Mouse (Mus musculus) embryonic facial prominence, embryonic 12.5 days (tissue): ENCODE data around the gene Cracr2b. TPM values are rescaled to one million over a fixed set of nuclear protein-coding genes. Genes with fewer than 3 reads are reported as not detected.

Experiments used
- ATAC-seq: fragments of 200-750 bp; cut with Nextera tagmentation; 2 replicates; pipeline ENCODE4 v1.8.0; 2017; ENCODE audit not compliant: insufficient number of reproducible peaks, insufficient read depth, low FRiP score, low TSS enrichment
- H3K27ac ChIP-seq: fragments of 300-500 bp; sonication (generic); 2 replicates; pipeline ENCODE4 v1.5.1; 2016; ENCODE audit warnings: mild to moderate bottlenecking
- H3K27me3 ChIP-seq: fragments of 300-500 bp; sonication (generic); 2 replicates; pipeline ENCODE4 v1.6.1; 2016; ENCODE audit warnings: mild to moderate bottlenecking, moderate library complexity
- H3K36me3 ChIP-seq: fragments of 300-500 bp; sonication (generic); 2 replicates; pipeline ENCODE4 v1.6.1; 2016; ENCODE audit warnings: mild to moderate bottlenecking
- H3K4me1 ChIP-seq: fragments of 300-500 bp; sonication (generic); 2 replicates; pipeline ENCODE4 v1.6.1; 2016
- H3K4me2 ChIP-seq: fragments of 300-500 bp; sonication (generic); replicated peaks from 2 replicates; pipeline ENCODE4 v1.6.1; 2016; ENCODE audit warnings: mild to moderate bottlenecking, moderate library complexity
- H3K4me3 ChIP-seq: fragments of 300-500 bp; sonication (generic); 2 replicates; pipeline ENCODE4 v1.5.1; 2016; ENCODE audit warnings: mild to moderate bottlenecking
- H3K9ac ChIP-seq: fragments of 300-500 bp; sonication (generic); 2 replicates; pipeline ENCODE4 v1.6.1; 2016; ENCODE audit warnings: mild to moderate bottlenecking, moderate library complexity
- H3K9me3 ChIP-seq: fragments of 300-500 bp; sonication (generic); 2 replicates; pipeline ENCODE4 v1.6.1; 2016; ENCODE audit warnings: mild to moderate bottlenecking, moderate library complexity
- WGBS: fragments of 180-500 bp; shearing (Covaris S2); methylation state at CpG from one replicate; pipeline ENCODE4 v1.1.7; 2016; 5-methylcytosine and 5-hydroxymethylcytosine counted together
- polyA plus RNA-seq: library from polyadenylated mRNA; unstranded; fragments of >200 nt; fragmentation: Nextera tagmentation; extraction: Ambion mirVana; gene quantifications from 2 replicates; pipeline ENCODE4 v1.2.1, GENCODE M21; 2016

Cracr2b gene
- polyA plus RNA-seq, 1 experiment from 2014 or later = 13.3 TPM

DNA sequence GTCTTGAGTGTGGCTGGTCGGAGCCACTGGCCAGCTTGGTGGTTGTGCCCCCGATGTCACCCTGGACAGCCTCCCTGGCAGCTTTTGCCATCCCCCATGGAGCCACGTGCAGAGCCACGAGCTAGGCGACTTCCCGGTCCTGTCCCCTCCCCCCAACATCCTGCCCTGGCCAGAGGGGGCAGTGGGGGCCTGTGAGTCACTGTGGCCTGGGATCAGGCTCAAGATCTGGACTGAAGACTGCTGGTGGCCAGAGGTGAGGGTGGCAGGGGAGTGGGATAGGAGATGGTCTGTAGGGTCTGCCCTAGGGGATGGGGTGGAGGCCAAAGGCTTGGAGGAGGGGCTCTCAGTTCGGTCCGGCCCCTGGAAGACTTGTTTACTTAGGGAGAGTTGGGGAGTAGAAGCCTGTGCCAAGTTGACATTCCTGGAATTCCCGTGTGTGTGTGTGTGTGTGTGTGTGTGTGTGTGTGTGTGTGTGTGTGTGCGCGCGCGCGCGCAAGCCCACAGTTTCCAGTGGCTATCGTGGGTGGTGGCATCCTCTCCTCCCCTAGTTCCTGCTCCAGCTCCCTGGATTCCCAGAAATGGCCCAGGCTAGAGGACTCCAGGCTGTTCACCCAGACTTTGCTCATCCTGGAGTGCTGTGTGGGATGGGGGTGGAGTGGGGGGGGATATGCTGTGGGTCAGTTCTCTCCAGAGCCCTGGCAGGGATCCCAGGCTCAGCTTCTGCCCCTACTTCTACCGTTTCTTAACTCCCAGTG, 15.5 kb downstream of the Cracr2b start:
- Histone ChIP-seq H3K9ac (peak overlapping the region; percentile 73), H3K27me3 (peaks cover 5% of the 10 kb centered on the region; the same call in 1 of the 2 replicates), H3K27ac (peak overlapping the region; percentile 85), H3K4me3 (peak overlapping the region; percentile 80), H3K4me1 (peaks cover 51% of the 10 kb centered on the region), H3K9me3 (no peaks in the 10 kb centered on the region), H3K4me2 (peak overlapping the region; percentile 81), H3K36me3 (peaks cover 14% of the 10 kb centered on the region)
- ATAC-seq = peak; percentile 36
- 2% methylated on average over 17 of the region's 17 CpGs for WGBS

DNA sequence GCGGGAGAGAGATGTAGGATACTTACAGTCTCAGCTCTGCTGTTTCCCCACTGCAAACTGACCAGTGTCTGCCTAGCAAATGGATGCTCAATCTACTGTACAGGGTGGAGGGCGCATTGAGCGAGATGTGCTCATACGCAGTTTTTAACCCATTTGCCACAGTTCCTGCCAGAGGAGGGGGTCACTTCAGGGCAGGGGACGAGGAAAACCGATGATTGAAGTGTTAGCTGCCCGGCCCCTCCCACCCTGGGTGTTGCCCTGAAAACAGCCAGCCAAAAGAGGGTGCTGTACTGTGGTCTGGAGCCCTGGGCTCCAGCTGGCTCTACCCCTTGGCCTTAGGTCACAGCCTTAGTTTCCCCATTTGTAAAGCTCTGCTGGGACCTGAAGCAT, 16.1 kb downstream of the Cracr2b start:
- WGBS = 14% methylated on average over 7 of the region's 7 CpGs
- Histone ChIP-seq H3K27me3 (peaks cover 7% of the 10 kb centered on the region), H3K9me3 (no peaks in the 10 kb centered on the region), H3K36me3 (peaks cover 10% of the 10 kb centered on the region), H3K27ac (peak overlapping the region; percentile 85), H3K4me2 (peak overlapping the region; percentile 81), H3K4me3 (peak overlapping the region; percentile 80), H3K9ac (peak overlapping the region; percentile 73), H3K4me1 (peaks cover 57% of the 10 kb centered on the region)
- ATAC-seq = no peak

DNA sequence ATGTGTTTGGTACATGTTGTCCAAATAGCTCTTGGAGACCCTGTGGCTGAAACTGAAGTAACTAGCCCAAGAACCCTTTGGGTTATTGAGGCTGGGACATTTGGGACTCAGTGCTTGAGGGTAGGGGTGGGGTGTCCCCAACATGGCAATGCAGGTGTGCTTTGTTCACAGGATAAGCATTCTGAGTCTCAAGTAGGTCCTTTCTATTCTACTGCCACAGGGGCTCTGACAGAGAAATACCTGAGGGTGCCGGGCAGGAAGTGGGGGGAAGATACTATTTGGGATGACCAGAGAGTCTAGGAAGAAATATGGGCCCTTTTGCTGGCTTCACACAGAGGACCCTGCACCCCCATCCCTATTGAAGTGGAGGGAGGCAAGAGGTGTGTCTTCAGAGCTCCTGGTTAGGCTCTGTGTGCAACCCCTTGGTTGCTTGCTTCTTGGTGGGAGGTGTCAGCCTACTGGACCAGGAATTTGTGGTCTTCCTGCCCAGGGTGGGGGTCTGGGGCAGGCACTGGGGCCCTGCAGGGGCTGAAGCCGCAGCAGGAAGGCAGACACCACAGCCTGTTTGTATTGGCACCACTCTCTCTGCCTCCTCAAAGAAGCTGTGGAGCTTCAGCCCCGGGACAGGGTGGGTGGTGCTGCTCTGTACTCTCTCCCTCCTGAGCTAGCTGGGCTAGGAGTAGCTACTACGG, 16.8 kb downstream of the Cracr2b start:
- ATAC-seq = no peak
- Histone ChIP-seq H3K4me3 (no peak overlapping the region), H3K36me3 (peaks cover 2% of the 10 kb centered on the region), H3K4me1 (peaks cover 64% of the 10 kb centered on the region), H3K9me3 (no peaks in the 10 kb centered on the region), H3K27me3 (peaks cover 15% of the 10 kb centered on the region), H3K4me2 (peak overlapping the region; percentile 19), H3K9ac (no peak overlapping the region), H3K27ac (peak overlapping the region; percentile 85)
- WGBS = 58% methylated on average over 4 of the region's 4 CpGs

DNA sequence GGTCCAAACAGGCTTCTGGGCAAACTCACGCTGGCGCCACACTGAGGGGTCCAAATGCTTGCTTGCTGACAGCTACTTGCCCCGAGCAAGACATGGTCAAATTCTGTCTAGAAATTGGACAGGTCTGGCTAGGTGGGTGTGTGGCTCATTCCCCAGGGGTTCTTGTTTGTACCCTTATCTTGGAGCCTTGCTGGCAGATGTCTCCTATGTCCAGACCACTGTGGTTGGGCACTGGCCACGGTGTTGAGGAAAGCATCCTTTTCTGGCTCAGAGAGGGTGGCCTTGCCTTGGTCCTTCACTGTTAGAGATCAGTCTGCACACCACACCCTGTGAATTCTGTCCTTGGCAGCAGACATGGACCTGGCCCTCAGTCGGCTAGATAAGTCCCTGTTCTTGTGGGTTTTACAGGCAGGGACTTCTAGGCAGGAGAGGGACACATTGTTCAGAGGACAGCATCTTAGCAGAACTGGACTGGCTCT, 17.4 kb downstream of the Cracr2b start:
- Histone ChIP-seq H3K27ac (0 out of 2 replicates have a peak overlapping the region, but pooled peaks have one; percentile 85), H3K4me3 (no peak overlapping the region), H3K4me1 (peaks cover 69% of the 10 kb centered on the region), H3K27me3 (peaks cover 21% of the 10 kb centered on the region), H3K36me3 (no peaks in the 10 kb centered on the region), H3K9me3 (no peaks in the 10 kb centered on the region), H3K9ac (no peak overlapping the region), H3K4me2 (peak overlapping the region; percentile 19)
- no peak for ATAC-seq
- 75% methylated on average over 5 of the region's 5 CpGs for WGBS

DNA sequence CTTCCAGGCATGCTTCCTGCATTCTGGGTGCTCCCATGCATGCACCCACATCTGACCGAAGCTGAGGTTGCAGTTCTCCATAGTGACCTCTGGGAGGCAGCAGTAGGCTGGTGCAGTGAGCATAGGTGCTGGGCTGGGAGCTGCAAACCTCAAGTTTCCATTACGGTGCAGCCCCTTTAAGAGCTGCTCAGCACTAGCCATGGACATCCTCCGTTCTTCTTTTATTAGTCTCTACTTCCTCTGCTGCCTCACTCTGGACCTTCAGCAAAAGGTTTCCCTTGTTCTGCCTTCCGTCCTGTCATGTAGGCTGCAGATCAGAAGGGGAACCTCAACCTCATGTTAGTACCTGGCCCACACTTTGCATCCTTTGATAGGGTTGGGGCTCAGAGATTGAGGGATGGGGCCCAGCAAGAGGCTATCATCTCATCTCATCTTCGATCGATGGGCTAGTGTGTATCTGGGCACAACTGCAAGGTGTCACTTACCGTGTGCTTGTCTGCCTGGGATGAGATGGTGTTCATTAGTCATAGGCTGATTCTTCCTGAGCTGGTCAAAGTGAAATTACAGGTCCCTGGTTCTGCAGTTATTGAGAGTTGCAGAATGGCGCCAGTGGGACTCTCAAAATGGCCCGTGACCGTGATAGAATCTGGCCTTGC, 20.1 kb downstream of the Cracr2b start:
- Histone ChIP-seq H3K4me1 (peaks cover 52% of the 10 kb centered on the region), H3K27me3 (peaks cover 26% of the 10 kb centered on the region), H3K9ac (no peak overlapping the region), H3K36me3 (no peaks in the 10 kb centered on the region), H3K27ac (no peak overlapping the region), H3K9me3 (no peaks in the 10 kb centered on the region), H3K4me2 (peak overlapping the region; percentile 98), H3K4me3 (peak overlapping the region; percentile 56)
- ATAC-seq = no peak
- 10% methylated on average over 10 of the region's 10 CpGs for WGBS

DNA sequence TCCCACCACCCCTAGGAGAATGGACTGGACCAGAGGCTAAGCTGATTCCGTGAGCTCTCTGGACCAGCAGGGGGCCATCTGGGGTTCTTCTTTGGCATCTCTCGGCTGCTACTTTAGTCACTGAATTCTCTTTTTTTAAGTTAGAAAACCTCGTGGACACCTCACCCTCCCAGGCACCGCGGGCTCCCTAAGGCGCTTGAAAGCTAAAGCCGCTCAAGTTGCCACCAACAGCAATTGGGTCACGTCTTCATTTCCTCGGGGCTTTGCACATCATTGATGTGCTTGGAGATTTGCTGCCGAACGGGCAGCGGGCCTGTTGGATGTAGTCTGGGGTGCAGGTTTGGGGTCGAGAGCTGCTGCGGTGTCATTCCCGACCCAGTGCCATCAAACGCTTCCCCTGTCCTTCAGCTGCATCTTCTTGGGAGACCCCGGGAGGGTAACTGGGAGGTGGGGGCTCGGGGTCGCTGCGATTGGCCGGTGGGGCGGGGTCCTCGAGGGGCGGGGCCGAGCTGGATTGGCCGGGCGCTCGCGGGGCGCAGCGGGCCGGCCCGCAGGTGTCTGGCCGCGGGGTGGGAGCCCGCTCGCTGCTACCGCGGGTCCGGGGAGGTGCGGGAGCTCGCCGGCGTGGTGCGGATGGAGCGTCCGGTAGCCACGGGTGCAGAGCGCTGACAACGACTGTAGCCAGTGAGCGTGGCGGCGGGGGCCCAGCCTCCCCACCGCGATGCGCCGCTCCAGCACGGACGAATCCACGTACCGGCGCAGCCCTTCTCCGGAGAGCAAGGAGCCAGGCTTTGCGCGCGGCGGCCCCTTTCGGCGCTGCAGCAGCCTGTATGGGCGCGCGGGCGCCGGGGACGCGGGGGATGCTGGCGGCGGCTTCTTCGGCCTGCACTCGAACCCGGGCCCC, 20.9 kb downstream of the Cracr2b start:
- H3K27me3 ChIP-seq = peaks cover 26% of the 10 kb centered on the region
- ATAC-seq = no peak; the same call in 1 of the 2 replicates
- H3K9me3 ChIP-seq = no peaks in the 10 kb centered on the region
- under 1% methylated on average over 80 of the region's 81 CpGs for WGBS
- no peaks in the 10 kb centered on the region for H3K36me3 ChIP-seq
- peak overlapping the region; percentile 98 for H3K4me2 ChIP-seq
- H3K9ac ChIP-seq = peak overlapping the region; percentile 53
- no peak overlapping the region for H3K27ac ChIP-seq
- peak overlapping the region; percentile 56 for H3K4me3 ChIP-seq
- peaks cover 45% of the 10 kb centered on the region for H3K4me1 ChIP-seq

DNA sequence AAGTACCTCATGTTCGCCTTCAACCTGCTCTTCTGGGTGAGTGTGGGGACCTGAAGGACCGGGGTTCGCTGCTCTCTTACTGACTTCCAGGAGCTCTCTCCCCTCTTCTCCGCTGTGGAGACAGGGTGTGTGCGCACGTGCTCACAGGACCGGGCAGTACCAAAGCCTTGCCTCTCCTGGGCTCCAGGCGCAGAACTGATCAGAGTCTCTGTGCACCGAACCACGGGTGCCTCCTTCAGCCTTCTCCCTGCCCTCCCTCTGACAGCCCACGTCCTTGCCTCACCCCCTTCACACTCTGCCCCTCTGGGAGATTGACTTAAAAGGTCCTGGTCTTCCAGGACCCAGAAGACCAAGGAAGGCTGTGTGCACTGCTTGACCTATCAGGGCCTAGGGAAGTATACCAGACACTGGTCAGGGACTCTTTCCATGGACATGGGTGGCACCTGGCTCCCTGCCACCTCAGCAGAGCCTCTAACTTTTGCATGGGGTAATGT, 21.7 kb downstream of the Cracr2b start:
- Histone ChIP-seq H3K27me3 (peaks cover 26% of the 10 kb centered on the region), H3K4me1 (peaks cover 36% of the 10 kb centered on the region), H3K9me3 (no peaks in the 10 kb centered on the region), H3K27ac (no peak overlapping the region), H3K4me2 (peak overlapping the region; percentile 98), H3K4me3 (peak overlapping the region; percentile 56), H3K36me3 (no peaks in the 10 kb centered on the region), H3K9ac (peak overlapping the region; percentile 53)
- no peak for ATAC-seq
- 10% methylated on average over 11 of the region's 11 CpGs for WGBS

DNA sequence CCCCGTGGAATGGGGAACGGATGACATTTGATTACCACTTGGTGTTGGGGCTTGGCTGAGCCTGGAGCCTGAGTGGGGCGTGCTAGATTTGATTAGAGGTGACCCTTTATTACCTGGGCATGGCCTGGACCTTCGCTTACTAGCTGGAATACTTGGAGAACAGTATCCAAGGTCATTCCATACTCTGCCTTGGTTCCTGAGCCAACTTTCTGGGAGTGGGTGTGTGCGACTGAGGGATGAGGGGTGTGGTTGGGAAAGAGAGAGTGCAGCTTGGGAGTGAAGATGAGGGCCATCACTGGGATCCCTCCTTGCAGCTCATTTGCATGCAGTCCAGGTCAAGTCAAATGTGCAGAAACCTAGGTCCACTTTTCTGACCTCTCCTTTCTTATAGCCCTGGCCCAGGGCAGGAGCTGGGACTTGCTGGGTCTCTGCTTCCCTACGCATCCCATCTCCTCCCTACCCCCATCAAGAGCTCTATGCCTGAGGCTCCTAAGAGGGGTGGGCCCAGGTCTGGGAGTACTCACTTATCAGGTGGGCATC, 22.3 kb downstream of the Cracr2b start:
- H3K4me1 ChIP-seq = peaks cover 30% of the 10 kb centered on the region
- no peaks in the 10 kb centered on the region for H3K9me3 ChIP-seq
- H3K4me3 ChIP-seq = no peak overlapping the region
- H3K9ac ChIP-seq = no peak overlapping the region
- H3K27ac ChIP-seq = no peak overlapping the region
- H3K4me2 ChIP-seq = peak overlapping the region; percentile 98
- no peak for ATAC-seq
- 79% methylated on average over 6 of the region's 6 CpGs for WGBS
- H3K36me3 ChIP-seq = no peaks in the 10 kb centered on the region
- peaks cover 26% of the 10 kb centered on the region for H3K27me3 ChIP-seq

DNA sequence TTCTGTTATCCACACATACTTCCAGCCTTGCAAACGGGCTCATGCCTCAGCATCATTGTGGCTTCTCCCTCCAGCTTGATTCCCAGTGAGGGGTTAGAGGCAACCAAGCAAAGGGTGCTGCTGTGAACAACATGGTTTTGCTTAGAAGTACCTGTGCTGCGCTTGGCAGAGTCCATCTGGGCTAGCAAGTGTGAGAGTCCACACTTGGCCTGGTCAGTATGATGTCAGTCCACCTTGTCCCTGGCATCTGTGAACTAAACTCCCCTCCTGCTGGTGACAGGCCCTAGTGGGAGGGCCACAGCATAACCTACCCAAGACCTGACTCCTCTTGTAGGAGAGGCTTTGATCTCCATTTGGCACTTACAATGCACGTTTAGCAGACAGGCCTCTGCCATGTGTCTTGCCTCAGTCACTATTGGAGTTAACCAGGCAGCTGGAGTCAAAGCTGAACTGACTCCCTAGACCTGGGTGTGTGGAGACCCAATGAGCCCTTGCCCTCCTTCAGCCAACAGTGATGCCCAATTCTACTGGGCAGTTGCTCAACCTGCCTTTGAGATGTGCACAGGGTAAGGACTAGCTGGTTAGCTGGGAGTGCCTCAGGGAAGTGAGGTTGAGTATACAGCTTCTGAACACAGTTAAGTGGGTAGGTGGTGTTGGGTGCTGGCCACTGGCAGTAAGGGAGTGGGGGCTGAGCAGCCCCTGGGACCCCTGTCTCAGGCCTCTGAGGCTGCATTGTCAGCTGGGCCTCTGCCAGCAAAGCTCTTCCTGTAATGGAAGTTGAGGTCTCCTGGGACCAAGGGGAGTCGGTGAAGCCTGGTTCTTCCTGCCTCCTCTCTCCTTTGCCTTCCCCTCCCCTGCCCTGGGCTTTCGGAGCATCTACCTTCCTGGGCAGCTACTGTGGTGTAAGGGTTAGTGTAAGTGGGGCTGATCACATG, 23.6 kb downstream of the Cracr2b start:
- H3K4me1 ChIP-seq = peaks cover 27% of the 10 kb centered on the region
- no peaks in the 10 kb centered on the region for H3K9me3 ChIP-seq
- H3K9ac ChIP-seq = no peak overlapping the region
- no peak for ATAC-seq
- no peak overlapping the region for H3K27ac ChIP-seq
- H3K27me3 ChIP-seq = peaks cover 26% of the 10 kb centered on the region
- no peaks in the 10 kb centered on the region for H3K36me3 ChIP-seq
- H3K4me2 ChIP-seq = no peak overlapping the region
- no peak overlapping the region for H3K4me3 ChIP-seq
- 70% methylated on average over 5 of the region's 5 CpGs for WGBS

DNA sequence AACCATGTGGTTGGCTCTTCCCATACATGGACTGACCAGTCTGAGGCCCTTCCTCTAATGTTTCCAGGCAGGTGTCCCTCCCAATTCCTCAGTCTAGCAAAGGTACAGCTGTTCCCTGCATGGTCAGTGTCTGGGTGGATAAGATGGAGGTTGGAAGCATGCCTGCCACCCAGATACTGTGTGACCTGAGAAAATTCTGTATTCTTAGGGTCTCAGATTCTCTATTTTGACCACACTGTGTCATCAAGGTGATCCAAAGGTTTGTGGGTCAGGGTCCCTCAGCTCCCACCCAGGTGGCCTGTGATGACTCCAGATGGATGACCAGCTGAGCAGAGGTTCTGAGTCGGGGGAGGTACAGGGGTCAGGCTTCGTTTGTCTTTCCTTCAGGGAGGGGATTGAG, 24.3 kb downstream of the Cracr2b start:
- Histone ChIP-seq H3K9ac (no peak overlapping the region), H3K9me3 (no peaks in the 10 kb centered on the region), H3K27ac (no peak overlapping the region), H3K4me3 (no peak overlapping the region), H3K4me2 (no peak overlapping the region), H3K27me3 (peaks cover 26% of the 10 kb centered on the region), H3K36me3 (no peaks in the 10 kb centered on the region), H3K4me1 (peaks cover 27% of the 10 kb centered on the region)
- ATAC-seq = no peak
- 73% methylated on average over 2 of the region's 2 CpGs for WGBS
